Mouse (Mus musculus): ENCODE data around the gene Lamb1.

Lamb1 gene

DNA sequence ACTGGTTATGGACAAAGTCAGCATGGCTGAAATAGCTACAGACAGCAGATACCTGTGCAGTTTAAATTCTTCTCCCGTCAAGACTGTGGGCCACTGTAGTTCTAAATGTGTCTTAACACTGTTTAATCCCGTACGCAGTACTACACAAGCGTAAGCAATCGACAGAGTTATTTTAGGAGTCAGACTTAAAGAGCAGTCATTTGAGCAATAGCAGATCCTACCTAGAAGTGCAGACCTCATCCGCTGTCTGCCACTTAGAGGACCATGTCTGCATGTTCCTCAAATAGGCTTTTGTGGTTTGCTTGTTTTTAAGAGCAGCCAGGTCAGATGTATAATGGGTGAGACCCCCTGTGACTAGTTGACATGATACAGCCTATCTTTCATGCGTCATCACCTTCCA, 49.3 kb downstream of the Lamb1 start:
- peaks cover 98% of the 10 kb centered on the region for H3K36me3 ChIP-seq (ENCODE audit: insufficient read depth, low read length)
- H3K9me3 ChIP-seq (ENCODE audit: low read length) = no peaks in the 10 kb centered on the region
- no peak overlapping the region for H3K4me3 ChIP-seq (replicated peaks; ENCODE audit: low read length)
- no peaks in the 10 kb centered on the region for H3K27me3 ChIP-seq (ENCODE audit: insufficient read depth, low read length)
- no peak for TF ChIP-seq CTCF (conservative IDR thresholded peaks at IDR 0.05; ENCODE audit: low read length)
- TF ChIP-seq NANOG (IDR thresholded peaks at IDR 0.05; ENCODE audit: borderline replicate concordance, low read length) = no peak
- no peak for TF ChIP-seq POU5F1 (IDR thresholded peaks at IDR 0.05; ENCODE audit: borderline replicate concordance, low read length)
- H3K4me1 ChIP-seq (replicated peaks; ENCODE audit: low read depth, low read length) = no peaks in the 10 kb centered on the region

DNA sequence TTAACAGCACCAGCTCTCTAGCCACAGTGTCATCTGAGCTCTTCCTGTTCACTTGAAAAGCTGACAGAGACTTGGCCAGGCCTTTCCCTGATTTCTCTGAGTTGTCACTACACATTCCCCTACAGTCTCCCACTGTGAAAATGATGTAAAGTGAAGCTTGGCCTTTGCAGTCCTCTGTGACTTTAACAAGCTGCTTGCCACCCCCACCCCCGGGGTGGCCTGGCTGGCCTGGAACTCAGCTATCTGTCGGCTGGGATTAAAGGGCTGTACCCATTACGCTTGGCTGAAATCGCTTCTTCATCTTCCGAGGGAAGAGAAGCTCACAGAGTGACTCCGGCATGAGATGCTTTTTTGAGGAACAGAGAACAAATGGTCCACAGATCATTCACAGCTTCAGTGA, 50.9 kb downstream of the Lamb1 start:
- H3K4me1 ChIP-seq (replicated peaks; ENCODE audit: low read depth, low read length) = no peaks in the 10 kb centered on the region
- peaks cover 98% of the 10 kb centered on the region for H3K36me3 ChIP-seq (ENCODE audit: insufficient read depth, low read length)
- no peaks in the 10 kb centered on the region for H3K9me3 ChIP-seq (ENCODE audit: low read length)
- TF ChIP-seq CTCF (conservative IDR thresholded peaks at IDR 0.05; ENCODE audit: low read length) (no peak), NANOG (IDR thresholded peaks at IDR 0.05; ENCODE audit: borderline replicate concordance, low read length) (no peak), POU5F1 (IDR thresholded peaks at IDR 0.05; ENCODE audit: borderline replicate concordance, low read length) (no peak)
- no peaks in the 10 kb centered on the region for H3K27me3 ChIP-seq (ENCODE audit: insufficient read depth, low read length)
- H3K4me3 ChIP-seq (replicated peaks; ENCODE audit: low read length) = no peak overlapping the region

DNA sequence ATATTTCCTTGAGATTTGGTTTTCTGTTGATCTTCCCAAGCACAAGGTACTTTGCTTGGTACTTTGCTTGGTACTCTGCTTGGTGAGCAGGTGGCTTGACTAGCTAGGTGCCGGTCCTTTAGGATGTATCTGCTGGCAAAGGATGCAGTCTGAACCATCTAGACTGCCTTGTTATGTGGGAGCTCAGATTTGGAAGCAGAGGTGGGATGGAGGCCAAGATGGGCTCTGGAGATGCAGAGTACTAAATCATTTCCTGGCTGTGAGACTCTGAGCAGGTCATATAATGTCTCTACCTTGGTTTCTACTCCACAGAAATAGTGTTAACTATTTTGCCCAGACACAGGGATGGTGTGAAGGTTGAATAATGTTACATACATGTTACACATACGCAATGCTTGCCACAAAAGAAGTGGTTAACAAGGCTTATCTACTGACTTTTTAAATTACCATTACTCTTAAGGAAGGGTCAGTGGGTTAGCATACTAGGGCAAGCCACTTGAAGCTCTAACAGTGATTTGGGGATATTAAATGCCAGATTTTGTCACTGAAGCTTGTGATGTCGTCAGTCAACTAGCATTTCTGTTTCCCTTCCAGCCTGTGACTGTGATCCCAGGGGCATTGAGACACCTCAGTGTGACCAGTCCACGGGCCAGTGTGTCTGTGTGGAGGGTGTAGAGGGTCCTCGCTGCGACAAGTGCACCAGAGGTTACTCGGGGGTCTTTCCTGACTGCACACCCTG, 52.8 kb downstream of the Lamb1 start:
- no peaks in the 10 kb centered on the region for H3K4me1 ChIP-seq (replicated peaks; ENCODE audit: low read depth, low read length)
- H3K27me3 ChIP-seq (ENCODE audit: insufficient read depth, low read length) = no peaks in the 10 kb centered on the region
- H3K9me3 ChIP-seq (ENCODE audit: low read length) = no peaks in the 10 kb centered on the region
- peaks cover 98% of the 10 kb centered on the region for H3K36me3 ChIP-seq (ENCODE audit: insufficient read depth, low read length)
- no peak overlapping the region for H3K4me3 ChIP-seq (replicated peaks; ENCODE audit: low read length)
- TF ChIP-seq NANOG (IDR thresholded peaks at IDR 0.05; ENCODE audit: borderline replicate concordance, low read length) (no peak), POU5F1 (IDR thresholded peaks at IDR 0.05; ENCODE audit: borderline replicate concordance, low read length) (no peak), CTCF (conservative IDR thresholded peaks at IDR 0.05; ENCODE audit: low read length) (no peak)

DNA sequence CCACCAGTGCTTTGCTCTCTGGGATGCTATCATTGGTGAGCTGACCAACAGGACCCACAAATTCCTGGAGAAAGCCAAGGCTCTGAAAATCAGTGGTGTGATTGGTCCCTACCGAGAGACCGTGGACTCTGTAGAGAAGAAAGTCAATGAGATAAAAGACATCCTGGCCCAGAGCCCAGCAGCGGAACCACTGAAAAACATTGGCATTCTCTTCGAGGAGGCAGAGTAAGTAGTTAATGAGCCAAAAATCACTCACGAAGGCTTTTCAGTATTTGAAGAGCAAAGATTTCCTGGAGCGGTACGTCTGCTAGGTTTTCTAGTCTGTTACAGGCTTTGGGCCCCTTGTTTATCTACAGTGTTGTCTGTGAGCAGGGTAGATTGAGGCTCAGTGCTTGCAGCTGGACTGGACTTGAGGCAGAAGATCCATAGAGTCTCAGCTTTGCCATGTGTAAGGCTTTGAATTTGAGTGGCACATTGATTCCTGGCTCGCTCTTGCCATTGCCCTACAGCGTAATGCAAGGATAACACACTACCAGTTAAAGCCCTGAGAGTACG, 53.5 kb downstream of the Lamb1 start:
- no peaks in the 10 kb centered on the region for H3K27me3 ChIP-seq (ENCODE audit: insufficient read depth, low read length)
- H3K4me3 ChIP-seq (replicated peaks; ENCODE audit: low read length) = no peak overlapping the region
- no peak for TF ChIP-seq POU5F1 (IDR thresholded peaks at IDR 0.05; ENCODE audit: borderline replicate concordance, low read length)
- no peak for TF ChIP-seq NANOG (IDR thresholded peaks at IDR 0.05; ENCODE audit: borderline replicate concordance, low read length)
- TF ChIP-seq CTCF (conservative IDR thresholded peaks at IDR 0.05; ENCODE audit: low read length) = no peak
- H3K36me3 ChIP-seq (ENCODE audit: insufficient read depth, low read length) = peaks cover 99% of the 10 kb centered on the region
- no peaks in the 10 kb centered on the region for H3K4me1 ChIP-seq (replicated peaks; ENCODE audit: low read depth, low read length)
- H3K9me3 ChIP-seq (ENCODE audit: low read length) = no peaks in the 10 kb centered on the region

DNA sequence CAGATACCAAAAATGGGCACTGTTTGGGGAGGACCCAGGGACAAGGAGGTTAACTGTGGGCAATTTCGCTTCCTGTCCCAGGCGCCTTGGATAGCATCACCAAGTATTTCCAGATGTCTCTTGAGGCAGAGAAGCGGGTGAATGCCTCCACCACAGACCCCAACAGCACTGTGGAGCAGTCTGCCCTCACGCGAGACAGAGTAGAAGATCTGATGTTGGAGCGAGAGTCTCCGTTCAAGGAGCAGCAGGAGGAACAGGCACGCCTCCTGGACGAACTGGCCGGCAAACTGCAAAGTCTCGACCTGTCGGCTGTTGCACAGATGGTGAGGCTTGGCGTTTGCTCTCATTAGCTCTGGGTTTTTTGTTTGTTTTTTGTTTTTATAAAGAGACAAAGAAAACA, 55.8 kb downstream of the Lamb1 start:
- Histone ChIP-seq H3K9me3 (ENCODE audit: low read length) (no peaks in the 10 kb centered on the region), H3K4me1 (replicated peaks; ENCODE audit: low read depth, low read length) (no peaks in the 10 kb centered on the region), H3K36me3 (ENCODE audit: insufficient read depth, low read length) (peaks cover 98% of the 10 kb centered on the region), H3K27me3 (ENCODE audit: insufficient read depth, low read length) (no peaks in the 10 kb centered on the region), H3K4me3 (replicated peaks; ENCODE audit: low read length) (no peak overlapping the region)
- TF ChIP-seq NANOG (IDR thresholded peaks at IDR 0.05; ENCODE audit: borderline replicate concordance, low read length) (no peak), POU5F1 (IDR thresholded peaks at IDR 0.05; ENCODE audit: borderline replicate concordance, low read length) (no peak), CTCF (conservative IDR thresholded peaks at IDR 0.05; ENCODE audit: low read length) (no peak)

DNA sequence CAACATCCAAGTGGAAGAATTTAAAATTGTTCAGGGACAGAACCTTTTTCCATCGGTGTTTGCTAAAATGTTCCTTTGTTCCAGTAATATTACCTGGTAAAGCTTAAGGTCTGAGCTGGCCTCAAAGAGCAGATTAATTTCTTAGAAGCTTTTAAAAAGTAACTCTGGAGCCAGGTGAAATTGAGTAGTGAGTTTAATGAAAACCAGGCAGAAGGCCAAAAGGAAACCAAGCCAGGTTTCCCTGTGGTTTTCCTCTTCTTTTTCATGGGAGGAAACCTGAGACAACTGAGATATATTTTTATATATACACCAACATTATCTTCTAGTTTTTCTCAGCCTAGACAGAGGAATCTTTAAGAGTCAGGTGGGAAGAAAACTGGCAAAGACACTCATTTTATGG, 56.5 kb downstream of the Lamb1 start:
- no peak for TF ChIP-seq NANOG (IDR thresholded peaks at IDR 0.05; ENCODE audit: borderline replicate concordance, low read length)
- TF ChIP-seq POU5F1 (IDR thresholded peaks at IDR 0.05; ENCODE audit: borderline replicate concordance, low read length) = no peak
- TF ChIP-seq CTCF (conservative IDR thresholded peaks at IDR 0.05; ENCODE audit: low read length) = no peak
- Histone ChIP-seq H3K27me3 (ENCODE audit: insufficient read depth, low read length) (no peaks in the 10 kb centered on the region), H3K4me1 (replicated peaks; ENCODE audit: low read depth, low read length) (no peaks in the 10 kb centered on the region), H3K9me3 (ENCODE audit: low read length) (no peaks in the 10 kb centered on the region), H3K36me3 (ENCODE audit: insufficient read depth, low read length) (peaks cover 98% of the 10 kb centered on the region), H3K4me3 (replicated peaks; ENCODE audit: low read length) (no peak overlapping the region)

DNA sequence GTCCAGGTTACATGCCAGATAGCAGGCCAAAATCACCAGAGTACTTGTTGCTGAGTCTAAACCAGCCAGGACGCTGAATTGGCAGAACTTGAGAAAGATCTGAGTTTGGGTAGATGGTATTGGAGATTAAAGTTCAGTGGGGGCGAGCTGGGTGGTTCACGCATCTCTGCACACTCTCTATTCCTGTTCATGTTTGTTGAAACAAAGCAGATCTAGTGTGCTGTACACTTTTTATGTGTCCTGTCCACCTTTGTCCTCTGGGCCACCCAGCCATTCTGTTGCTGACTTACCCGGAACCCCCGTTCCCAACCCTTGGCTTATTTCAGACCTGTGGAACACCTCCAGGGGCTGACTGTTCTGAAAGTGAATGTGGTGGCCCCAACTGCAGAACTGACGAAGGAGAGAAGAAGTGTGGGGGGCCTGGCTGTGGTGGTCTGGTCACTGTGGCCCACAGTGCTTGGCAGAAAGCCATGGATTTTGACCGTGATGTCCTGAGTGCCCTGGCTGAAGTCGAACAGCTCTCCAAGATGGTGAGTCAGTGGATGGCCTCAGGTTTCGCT, 58.2 kb downstream of the Lamb1 start:
- Histone ChIP-seq H3K27me3 (ENCODE audit: insufficient read depth, low read length) (no peaks in the 10 kb centered on the region), H3K4me3 (replicated peaks; ENCODE audit: low read length) (no peak overlapping the region), H3K36me3 (ENCODE audit: insufficient read depth, low read length) (peaks cover 98% of the 10 kb centered on the region), H3K9me3 (ENCODE audit: low read length) (no peaks in the 10 kb centered on the region), H3K4me1 (replicated peaks; ENCODE audit: low read depth, low read length) (no peaks in the 10 kb centered on the region)
- TF ChIP-seq NANOG (IDR thresholded peaks at IDR 0.05; ENCODE audit: borderline replicate concordance, low read length) (no peak), POU5F1 (IDR thresholded peaks at IDR 0.05; ENCODE audit: borderline replicate concordance, low read length) (no peak), CTCF (conservative IDR thresholded peaks at IDR 0.05; ENCODE audit: low read length) (no peak)

DNA sequence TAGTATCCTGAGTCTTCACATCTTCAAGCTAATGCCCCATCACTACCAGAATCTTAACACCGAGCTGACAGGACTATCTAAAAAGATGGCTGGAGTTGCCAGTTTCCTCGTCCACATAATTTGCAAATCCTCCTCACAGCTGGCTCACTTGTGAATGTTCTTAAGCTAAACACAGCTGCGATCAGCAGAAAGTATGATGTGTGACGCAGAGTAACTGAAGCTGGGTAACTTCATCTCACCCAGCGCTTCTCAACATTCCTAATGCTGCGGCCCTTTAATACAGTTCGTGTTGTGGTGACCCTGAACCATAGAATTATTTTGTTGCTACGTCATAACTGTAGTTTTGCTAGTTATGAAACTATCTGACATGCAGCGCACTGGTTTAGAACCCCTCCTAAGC, 62.1 kb downstream of the Lamb1 start:
- no peak overlapping the region for H3K4me3 ChIP-seq (replicated peaks; ENCODE audit: low read length)
- H3K9me3 ChIP-seq (ENCODE audit: low read length) = no peaks in the 10 kb centered on the region
- peaks cover 89% of the 10 kb centered on the region for H3K36me3 ChIP-seq (ENCODE audit: insufficient read depth, low read length)
- no peaks in the 10 kb centered on the region for H3K27me3 ChIP-seq (ENCODE audit: insufficient read depth, low read length)
- TF ChIP-seq NANOG (IDR thresholded peaks at IDR 0.05; ENCODE audit: borderline replicate concordance, low read length) (no peak), POU5F1 (IDR thresholded peaks at IDR 0.05; ENCODE audit: borderline replicate concordance, low read length) (no peak), CTCF (conservative IDR thresholded peaks at IDR 0.05; ENCODE audit: low read length) (no peak)
- no peaks in the 10 kb centered on the region for H3K4me1 ChIP-seq (replicated peaks; ENCODE audit: low read depth, low read length)

All from E14TG2a.4 (cell line).